Mouse (Mus musculus) thymus, postnatal 14 days (tissue): ENCODE results near the gene Phf5a.

Experiments
- DNase-seq: peaks from one replicate; pipeline ENCODE4 v3.0.0; 2021

Phf5a gene

GRCm38 (mm10) chr15:81818404-81818803 is 53.3 kb downstream of the Phf5a start:
- DNase-seq = no peak

- no peak for DNase-seq
These were observed 56.9 kb downstream of the Phf5a start for GRCm38 (mm10) chr15:81814716-81815370.
